Mouse (Mus musculus): Measurements from ENCODE around the gene Exoc2. TPM values are rescaled to one million over a fixed set of nuclear protein-coding genes. Genes with fewer than 3 reads are reported as not detected.

Gene Exoc2
- total and polyA plus RNA-seq, 3 experiments, result 6.9 to 46.6 (median 44.7) TPM

DNA sequence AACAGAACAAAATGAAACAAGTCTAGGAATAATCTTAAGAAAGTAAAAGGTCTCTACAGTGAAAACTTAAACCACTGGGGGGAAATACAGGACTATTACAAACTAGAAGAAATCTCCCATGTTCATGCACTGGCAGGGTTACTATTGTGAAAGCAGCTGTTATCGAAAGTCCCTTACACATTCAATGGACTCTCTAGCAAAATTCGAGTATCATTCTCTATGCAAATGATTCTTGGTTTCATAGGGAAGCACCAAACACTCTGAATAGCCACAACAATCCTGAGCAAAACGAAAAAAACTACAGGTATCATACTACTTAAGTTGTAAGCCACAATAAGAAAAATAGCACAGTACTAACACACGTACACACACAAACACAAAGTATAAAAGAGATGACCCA, 52.0 kb downstream of the Exoc2 start:
- Histone ChIP-seq H3K4me3 (ENCODE audit: low read depth, low read length) (no peak overlapping the region), H3K27me3 (ENCODE audit: insufficient read depth, low read length) (no peaks in the 10 kb centered on the region), H3K9me3 (replicated peaks) (no peaks in the 10 kb centered on the region), H3K4me1 (ENCODE audit: insufficient read depth, low read depth, low read length) (no peaks in the 10 kb centered on the region), H3K36me3 (replicated peaks) (peaks cover 40% of the 10 kb centered on the region)
- ATAC-seq (ENCODE audit: extremely low read depth, insufficient number of reproducible peaks, low FRiP score, poor library complexity, severe bottlenecking) (no peak), DNase-seq (ENCODE audit: low spot score) (no peak)
- TF ChIP-seq CTCF (IDR thresholded peaks at IDR 0.05; ENCODE audit: low read depth, low read length) (no peak), GATA1 (IDR thresholded peaks at IDR 0.05; ENCODE audit: borderline replicate concordance, low read length) (no peak), POLR2AphosphoS5 (IDR thresholded peaks at IDR 0.05; ENCODE audit: insufficient replicate concordance, low read depth, low read length) (no peak), TAL1 (conservative IDR thresholded peaks at IDR 0.05; ENCODE audit: low read depth, low read length) (no peak), GATA2 (IDR thresholded peaks at IDR 0.05; ENCODE audit: borderline replicate concordance, low read depth, low read length) (no peak)

DNA sequence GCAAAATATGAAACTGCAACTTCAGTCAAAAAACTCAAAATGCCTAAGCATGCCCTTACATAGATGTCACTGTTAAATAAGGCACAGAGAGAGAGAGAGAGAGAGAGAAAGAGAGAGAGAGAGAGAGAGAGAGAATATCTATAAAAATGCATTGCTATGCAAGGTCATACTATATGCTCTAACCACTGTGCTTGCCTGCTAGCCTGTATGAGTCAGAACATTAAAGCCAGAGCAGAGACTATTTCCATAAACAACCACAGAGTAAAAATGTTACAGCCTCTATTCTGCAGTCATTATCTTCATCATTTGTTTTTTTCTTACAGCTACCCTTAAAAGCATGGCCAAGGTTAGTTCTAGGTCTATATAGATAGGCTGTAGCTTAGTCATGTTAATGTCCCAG, 60.1 kb downstream of the Exoc2 start:
- TF ChIP-seq CTCF (IDR thresholded peaks at IDR 0.05; ENCODE audit: low read depth, low read length) (no peak), GATA1 (IDR thresholded peaks at IDR 0.05; ENCODE audit: borderline replicate concordance, low read length) (no peak), POLR2AphosphoS5 (IDR thresholded peaks at IDR 0.05; ENCODE audit: insufficient replicate concordance, low read depth, low read length) (no peak)
- Histone ChIP-seq H3K36me3 (replicated peaks) (peaks cover 44% of the 10 kb centered on the region), H3K4me1 (ENCODE audit: insufficient read depth, low read depth, low read length) (no peaks in the 10 kb centered on the region), H3K9me3 (replicated peaks) (no peaks in the 10 kb centered on the region), H3K27me3 (ENCODE audit: insufficient read depth, low read length) (no peaks in the 10 kb centered on the region), H3K4me3 (ENCODE audit: low read depth, low read length) (no peak overlapping the region)
- ATAC-seq (ENCODE audit: extremely low read depth, insufficient number of reproducible peaks, low FRiP score, poor library complexity, severe bottlenecking) (no peak), DNase-seq (ENCODE audit: low spot score) (no peak)

DNA sequence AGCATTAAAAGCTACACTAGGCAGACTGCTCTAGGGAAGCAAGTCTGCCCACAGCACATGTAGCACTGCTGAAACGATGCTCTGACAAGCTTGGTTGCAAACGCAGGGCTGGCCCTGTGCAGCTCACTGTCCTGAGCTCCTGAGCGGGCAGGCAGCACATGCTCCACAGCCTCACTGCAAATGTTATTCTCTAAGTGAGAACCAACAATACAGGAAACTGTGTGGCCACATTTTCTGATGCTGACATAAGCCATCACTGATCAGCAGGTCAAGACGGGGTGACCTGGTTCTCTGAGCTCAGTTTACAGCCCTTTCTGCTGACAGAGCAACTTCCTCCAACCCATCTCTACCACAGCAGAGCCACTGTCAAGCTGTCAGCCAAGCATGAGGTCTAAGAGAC, 60.9 kb downstream of the Exoc2 start:
- Histone ChIP-seq H3K36me3 (replicated peaks) (peaks cover 49% of the 10 kb centered on the region), H3K4me3 (ENCODE audit: low read depth, low read length) (no peak overlapping the region), H3K9me3 (replicated peaks) (no peaks in the 10 kb centered on the region), H3K27me3 (ENCODE audit: insufficient read depth, low read length) (no peaks in the 10 kb centered on the region), H3K4me1 (ENCODE audit: insufficient read depth, low read depth, low read length) (no peaks in the 10 kb centered on the region)
- TF ChIP-seq POLR2AphosphoS5 (IDR thresholded peaks at IDR 0.05; ENCODE audit: insufficient replicate concordance, low read depth, low read length), result no peak
- TF ChIP-seq CTCF (IDR thresholded peaks at IDR 0.05; ENCODE audit: low read depth, low read length), result no peak
- no peak for TF ChIP-seq TAL1 (conservative IDR thresholded peaks at IDR 0.05; ENCODE audit: low read depth, low read length)
- no peak for DNase-seq (ENCODE audit: low spot score)
- ATAC-seq (ENCODE audit: extremely low read depth, insufficient number of reproducible peaks, low FRiP score, poor library complexity, severe bottlenecking), result no peak

DNA sequence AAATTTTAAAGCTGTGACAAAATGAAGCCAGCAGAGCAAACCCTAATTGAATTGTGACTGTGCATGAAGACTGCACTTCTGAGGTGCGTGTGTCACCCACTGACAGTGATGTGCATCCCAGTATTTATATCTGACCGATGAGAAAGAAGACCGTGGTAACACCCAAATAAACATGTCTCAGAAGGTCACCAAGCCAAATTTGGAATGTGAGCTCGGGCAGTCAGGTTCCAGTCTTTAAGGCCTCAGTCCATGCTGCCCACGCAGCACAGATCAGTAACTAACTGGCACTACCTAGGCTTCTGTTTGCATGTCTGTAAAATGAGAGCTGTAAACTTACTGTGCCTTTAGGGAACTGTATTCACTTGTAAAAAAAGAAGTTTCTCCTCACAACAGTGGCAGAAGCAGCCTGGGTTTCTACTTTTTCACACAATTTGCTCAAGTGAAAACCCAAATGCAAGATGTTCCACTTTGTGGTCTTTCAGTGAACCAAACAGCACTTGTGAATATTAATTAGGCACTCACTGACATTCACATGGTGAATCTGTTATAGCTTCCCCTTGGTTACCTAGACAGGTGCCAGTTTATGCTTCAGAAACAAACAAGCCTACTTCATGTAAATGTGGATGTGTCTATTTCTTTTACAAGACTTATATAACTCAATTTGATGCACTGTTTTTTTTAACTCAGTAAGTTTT, 61.8 kb downstream of the Exoc2 start:
- TF ChIP-seq GATA2 (IDR thresholded peaks at IDR 0.05; ENCODE audit: borderline replicate concordance, low read depth, low read length) (no peak), GATA1 (IDR thresholded peaks at IDR 0.05; ENCODE audit: borderline replicate concordance, low read length) (no peak), POLR2AphosphoS5 (IDR thresholded peaks at IDR 0.05; ENCODE audit: insufficient replicate concordance, low read depth, low read length) (no peak), TAL1 (conservative IDR thresholded peaks at IDR 0.05; ENCODE audit: low read depth, low read length) (no peak), CTCF (IDR thresholded peaks at IDR 0.05; ENCODE audit: low read depth, low read length) (no peak)
- ATAC-seq (ENCODE audit: extremely low read depth, insufficient number of reproducible peaks, low FRiP score, poor library complexity, severe bottlenecking), result no peak

DNA sequence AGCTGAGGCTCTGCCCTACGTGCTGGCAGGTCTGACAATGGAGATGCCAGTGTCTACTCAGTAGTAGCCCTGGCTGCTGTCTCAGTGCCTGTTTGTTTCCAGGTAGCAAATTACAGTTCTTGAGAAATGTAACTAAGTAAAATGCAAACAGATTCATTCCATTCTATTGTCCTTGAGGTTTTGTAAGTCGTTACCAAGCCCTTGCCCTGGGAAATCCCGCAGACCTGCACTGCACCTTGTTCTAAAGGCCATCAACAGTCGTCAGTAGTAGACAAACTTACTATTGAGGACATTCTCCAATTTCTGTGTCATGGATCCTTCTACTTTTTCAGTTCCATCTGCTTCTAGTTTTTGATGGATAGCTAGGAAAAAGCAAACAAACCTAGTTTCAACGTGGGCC, 63.0 kb downstream of the Exoc2 start:
- no peaks in the 10 kb centered on the region for H3K9me3 ChIP-seq (replicated peaks)
- no peaks in the 10 kb centered on the region for H3K27me3 ChIP-seq (ENCODE audit: insufficient read depth, low read length)
- H3K36me3 ChIP-seq (replicated peaks), result peaks cover 50% of the 10 kb centered on the region
- TF ChIP-seq GATA1 (IDR thresholded peaks at IDR 0.05; ENCODE audit: borderline replicate concordance, low read length), result no peak
- no peak for TF ChIP-seq TAL1 (conservative IDR thresholded peaks at IDR 0.05; ENCODE audit: low read depth, low read length)
- no peak for TF ChIP-seq CTCF (IDR thresholded peaks at IDR 0.05; ENCODE audit: low read depth, low read length)
- TF ChIP-seq GATA2 (IDR thresholded peaks at IDR 0.05; ENCODE audit: borderline replicate concordance, low read depth, low read length), result no peak
- H3K4me3 ChIP-seq (ENCODE audit: low read depth, low read length), result no peak overlapping the region
- DNase-seq (ENCODE audit: low spot score), result no peak
- no peak for ATAC-seq (ENCODE audit: extremely low read depth, insufficient number of reproducible peaks, low FRiP score, poor library complexity, severe bottlenecking)
- H3K4me1 ChIP-seq (ENCODE audit: insufficient read depth, low read depth, low read length), result no peaks in the 10 kb centered on the region

More for the DNA sequence above, 61.8 kb downstream of the Exoc2 start:
- Histone ChIP-seq H3K36me3 (replicated peaks) (peaks cover 49% of the 10 kb centered on the region), H3K9me3 (replicated peaks) (no peaks in the 10 kb centered on the region), H3K27me3 (ENCODE audit: insufficient read depth, low read length) (no peaks in the 10 kb centered on the region), H3K4me1 (ENCODE audit: insufficient read depth, low read depth, low read length) (no peaks in the 10 kb centered on the region), H3K4me3 (ENCODE audit: low read depth, low read length) (no peak overlapping the region)
- no peak for DNase-seq (ENCODE audit: low spot score)

DNA sequence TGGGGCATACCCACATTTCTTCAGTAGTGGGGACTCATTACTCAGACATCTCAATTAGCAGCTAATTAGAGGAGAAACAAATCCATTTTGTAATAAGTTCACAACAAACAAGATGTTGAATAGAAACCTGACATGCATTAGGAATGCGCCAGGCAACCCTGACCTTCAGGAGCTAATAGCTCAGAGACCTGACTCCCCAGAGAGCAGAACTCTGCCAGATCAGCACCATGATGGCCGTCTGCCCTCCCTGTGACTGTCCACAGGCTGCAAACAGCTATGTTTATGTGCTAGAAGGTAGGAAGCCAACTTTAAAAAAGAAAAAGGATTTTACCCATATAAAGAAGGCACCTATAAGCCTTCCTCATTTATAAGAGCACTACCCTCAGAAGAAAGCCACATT, 71.6 kb downstream of the Exoc2 start:
- Histone ChIP-seq H3K4me1 (ENCODE audit: insufficient read depth, low read depth, low read length) (no peaks in the 10 kb centered on the region), H3K9me3 (replicated peaks) (no peaks in the 10 kb centered on the region), H3K27me3 (ENCODE audit: insufficient read depth, low read length) (no peaks in the 10 kb centered on the region), H3K4me3 (ENCODE audit: low read depth, low read length) (no peak overlapping the region), H3K36me3 (replicated peaks) (peaks cover 70% of the 10 kb centered on the region)
- ATAC-seq (ENCODE audit: extremely low read depth, insufficient number of reproducible peaks, low FRiP score, poor library complexity, severe bottlenecking), result no peak
- DNase-seq (ENCODE audit: low spot score), result no peak
- TF ChIP-seq POLR2AphosphoS5 (IDR thresholded peaks at IDR 0.05; ENCODE audit: insufficient replicate concordance, low read depth, low read length) (no peak), CTCF (IDR thresholded peaks at IDR 0.05; ENCODE audit: low read depth, low read length) (no peak), TAL1 (conservative IDR thresholded peaks at IDR 0.05; ENCODE audit: low read depth, low read length) (no peak), GATA2 (IDR thresholded peaks at IDR 0.05; ENCODE audit: borderline replicate concordance, low read depth, low read length) (no peak), GATA1 (IDR thresholded peaks at IDR 0.05; ENCODE audit: borderline replicate concordance, low read length) (no peak)
